Mouse (Mus musculus): ENCODE measurements around the gene Nsun2.
"Not testable (repeated sequence)": the region's sequence is repeated elsewhere in the genome, so short reads cannot be mapped to it uniquely, and the experiment has no call there.

The Nsun2 gene

GRCm38 (mm10) chr13:69591338-69591737 lies 57.8 kb downstream of the Nsun2 start:
- no peak for DNase-seq (ENCODE audit: low spot score in 2 of 2)

- DNase-seq (ENCODE audit: low spot score in 2 of 2): no peak
These were observed 58.7 kb downstream of the Nsun2 start for GRCm38 (mm10) chr13:69592226-69592625.

GRCm38 (mm10) chr13:69593453-69593852 lies 59.9 kb downstream of the Nsun2 start:
- no peak for DNase-seq (ENCODE audit: low spot score in 2 of 2)

GRCm38 (mm10) chr13:69594577-69595256 lies 61.2 kb downstream of the Nsun2 start:
- DNase-seq (ENCODE audit: low spot score in 2 of 2): no peak

- DNase-seq (ENCODE audit: low spot score in 2 of 2): no peak
These were observed 62.4 kb downstream of the Nsun2 start for GRCm38 (mm10) chr13:69595911-69596310.

GRCm38 (mm10) chr13:69596515-69596914 lies 63.0 kb downstream of the Nsun2 start:
- DNase-seq (ENCODE audit: low spot score in 2 of 2): no peak

GRCm38 (mm10) chr13:69598867-69599266 lies 65.3 kb downstream of the Nsun2 start:
- no peak for DNase-seq (ENCODE audit: low spot score in 2 of 2)

- not testable (repeated sequence) for DNase-seq (ENCODE audit: low spot score in 2 of 2)
These were observed 67.3 kb downstream of the Nsun2 start for GRCm38 (mm10) chr13:69600863-69601262.

GRCm38 (mm10) chr13:69601321-69601720 lies 67.8 kb downstream of the Nsun2 start:
- no peak for DNase-seq (ENCODE audit: low spot score in 2 of 2)

- no peak for DNase-seq (ENCODE audit: low spot score in 2 of 2)
These were observed 71.1 kb downstream of the Nsun2 start for GRCm38 (mm10) chr13:69604670-69605069.

GRCm38 (mm10) chr13:69608734-69609133 lies 75.2 kb downstream of the Nsun2 start:
- no peak for DNase-seq (ENCODE audit: low spot score in 2 of 2)

- peak in 1 of 2 experiments; percentile 56 for DNase-seq (ENCODE audit: low spot score in 2 of 2)
These were observed 77.3 kb downstream of the Nsun2 start for GRCm38 (mm10) chr13:69610751-69611397.

GRCm38 (mm10) chr13:69611398-69612174 lies 78.0 kb downstream of the Nsun2 start, which contains the start of gene Srd5a1:
Gene Srd5a1, minus strand, starts transcription at chr13:69611442.
- DNase-seq (ENCODE audit: low spot score in 2 of 2): peak; percentile 92 to 96

- DNase-seq (ENCODE audit: low spot score in 2 of 2): no peak
These were observed 78.6 kb downstream of the Nsun2 start for GRCm38 (mm10) chr13:69612175-69612544.

GRCm38 (mm10) chr13:69616716-69617115 lies 83.2 kb downstream of the Nsun2 start:
- no peak for DNase-seq (ENCODE audit: low spot score in 2 of 2)

- no peak for DNase-seq (ENCODE audit: low spot score in 2 of 2)
These were observed 90.3 kb downstream of the Nsun2 start for GRCm38 (mm10) chr13:69623843-69624242.

GRCm38 (mm10) chr13:69624510-69624909 lies 91.0 kb downstream of the Nsun2 start:
- no peak for DNase-seq (ENCODE audit: low spot score in 2 of 2)

GRCm38 (mm10) chr13:69627941-69628340 lies 94.4 kb downstream of the Nsun2 start:
- DNase-seq (ENCODE audit: low spot score in 2 of 2): no peak

GRCm38 (mm10) chr13:69630576-69630975 lies 97.0 kb downstream of the Nsun2 start:
- DNase-seq (ENCODE audit: low spot score in 2 of 2): no peak

GRCm38 (mm10) chr13:69631111-69631510 lies 97.6 kb downstream of the Nsun2 start:
- no peak for DNase-seq (ENCODE audit: low spot score in 2 of 2)

GRCm38 (mm10) chr13:69631659-69632058 lies 98.1 kb downstream of the Nsun2 start:
- DNase-seq (ENCODE audit: low spot score in 2 of 2): no peak

- DNase-seq (ENCODE audit: low spot score in 2 of 2): no peak
These were observed 100.0 kb downstream of the Nsun2 start for GRCm38 (mm10) chr13:69633551-69633950.

GRCm38 (mm10) chr13:69633988-69634387 lies 100.4 kb downstream of the Nsun2 start:
- no peak for DNase-seq (ENCODE audit: low spot score in 2 of 2)

Data from cerebellum, postnatal 4 days (tissue).